Mouse (Mus musculus): ENCODE results near the gene Il27ra. TPM values are rescaled to one million over a fixed set of nuclear protein-coding genes. Genes with fewer than 3 reads are reported as not detected.
"Not testable (repeated sequence)": the region's sequence is repeated elsewhere in the genome, so short reads cannot be mapped to it uniquely, and the experiment has no call there.

Il27ra gene
- polyA plus RNA-seq, 1 experiment from 2014 or later, result 0.13 TPM

GRCm38 (mm10) chr8:84008362-84008761 lies 34.0 kb downstream of the Il27ra start:
- no peak overlapping the region for H3K27ac ChIP-seq (ENCODE audit: low read depth, low read length)
- H3K27me3 ChIP-seq (ENCODE audit: control insufficient read depth, insufficient read depth, low read length), result peaks cover 35% of the 10 kb centered on the region
- no peak overlapping the region for H3K4me3 ChIP-seq (ENCODE audit: low read depth, low read length)
- DNase-seq (ENCODE audit: low spot score) (peak; percentile 44), ATAC-seq (ENCODE audit: insufficient read depth, low FRiP score, low TSS enrichment) (no peak)
- H3K4me2 ChIP-seq (ENCODE audit: low read depth), result no peak overlapping the region
- H3K9ac ChIP-seq (ENCODE audit: low read length), result no peak overlapping the region
- H3K9me3 ChIP-seq (ENCODE audit: control insufficient read depth, low read length), result no peaks in the 10 kb centered on the region
- no peaks in the 10 kb centered on the region for H3K36me3 ChIP-seq (ENCODE audit: control insufficient read depth, insufficient read depth, low read length)
- H3K4me1 ChIP-seq (ENCODE audit: control insufficient read depth, insufficient read depth, low read length), result peaks cover 21% of the 10 kb centered on the region
- WGBS, result 23% methylated on average over 7 of the region's 7 CpGs

DNA sequence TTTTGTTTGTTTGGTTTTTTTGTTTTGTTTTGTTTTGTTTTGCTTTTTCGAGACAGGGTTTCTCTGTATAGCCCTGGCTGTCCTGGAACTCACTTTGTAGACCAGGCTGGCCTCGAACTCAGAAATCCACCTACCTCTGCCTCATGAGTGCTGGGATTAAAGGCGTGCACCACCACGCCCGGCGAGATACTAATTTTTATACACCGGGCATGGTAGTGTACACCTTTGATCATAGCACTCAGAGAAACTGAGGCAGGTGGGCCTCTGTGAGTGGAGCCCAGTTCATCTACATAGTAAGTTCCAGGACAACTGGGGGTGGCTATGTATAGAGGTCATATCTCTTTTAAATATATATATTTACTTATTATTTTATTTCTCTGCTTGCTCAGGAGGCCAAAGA lies 36.9 kb downstream of the Il27ra start:
- not testable (repeated sequence) for H3K9ac ChIP-seq (ENCODE audit: low read length); H3K4me2 ChIP-seq (ENCODE audit: low read depth); H3K9me3 ChIP-seq (ENCODE audit: control insufficient read depth, low read length); ATAC-seq (ENCODE audit: insufficient read depth, low FRiP score, low TSS enrichment); H3K4me1 ChIP-seq (ENCODE audit: control insufficient read depth, insufficient read depth, low read length); H3K36me3 ChIP-seq (ENCODE audit: control insufficient read depth, insufficient read depth, low read length); H3K27ac ChIP-seq (ENCODE audit: low read depth, low read length); DNase-seq (ENCODE audit: low spot score); H3K4me3 ChIP-seq (ENCODE audit: low read depth, low read length)
- 93% methylated on average over 7 of the region's 7 CpGs for WGBS
- H3K27me3 ChIP-seq (ENCODE audit: control insufficient read depth, insufficient read depth, low read length), result peaks cover 19% of the 10 kb centered on the region

GRCm38 (mm10) chr8:84004533-84005201 lies 37.7 kb downstream of the Il27ra start:
- ATAC-seq (ENCODE audit: insufficient read depth, low FRiP score, low TSS enrichment) (peak; percentile 65), DNase-seq (ENCODE audit: low spot score) (peak; percentile 94)
- H3K4me3 ChIP-seq (ENCODE audit: low read depth, low read length), result peak overlapping the region; percentile 41
- H3K36me3 ChIP-seq (ENCODE audit: control insufficient read depth, insufficient read depth, low read length), result peaks cover 2% of the 10 kb centered on the region; the same call in 1 of the 2 replicates
- peaks cover 9% of the 10 kb centered on the region for H3K4me1 ChIP-seq (ENCODE audit: control insufficient read depth, insufficient read depth, low read length)
- H3K9ac ChIP-seq (ENCODE audit: low read length), result peak overlapping the region; percentile 49
- H3K27me3 ChIP-seq (ENCODE audit: control insufficient read depth, insufficient read depth, low read length), result peaks cover 20% of the 10 kb centered on the region
- peak overlapping the region; percentile 60 for H3K4me2 ChIP-seq (ENCODE audit: low read depth)
- H3K9me3 ChIP-seq (ENCODE audit: control insufficient read depth, low read length), result no peaks in the 10 kb centered on the region
- under 1% methylated on average over 30 of the region's 30 CpGs for WGBS
- H3K27ac ChIP-seq (ENCODE audit: low read depth, low read length), result no peak overlapping the region

- 78% methylated on average over 6 of the region's 6 CpGs for WGBS
- H3K9ac ChIP-seq (ENCODE audit: low read length), result no peak overlapping the region
- peaks cover 20% of the 10 kb centered on the region for H3K27me3 ChIP-seq (ENCODE audit: control insufficient read depth, insufficient read depth, low read length)
- H3K9me3 ChIP-seq (ENCODE audit: control insufficient read depth, low read length), result no peaks in the 10 kb centered on the region
- H3K4me2 ChIP-seq (ENCODE audit: low read depth), result peak overlapping the region; percentile 60; the same call in 1 of the 2 replicates
- ATAC-seq (ENCODE audit: insufficient read depth, low FRiP score, low TSS enrichment) (no peak), DNase-seq (ENCODE audit: low spot score) (no peak)
- no peak overlapping the region for H3K4me3 ChIP-seq (ENCODE audit: low read depth, low read length)
- H3K36me3 ChIP-seq (ENCODE audit: control insufficient read depth, insufficient read depth, low read length), result peaks cover 2% of the 10 kb centered on the region
- H3K27ac ChIP-seq (ENCODE audit: low read depth, low read length), result no peak overlapping the region
- peaks cover 17% of the 10 kb centered on the region for H3K4me1 ChIP-seq (ENCODE audit: control insufficient read depth, insufficient read depth, low read length)
Observed at GRCm38 (mm10) chr8:84003612-84004246, 38.7 kb downstream of the Il27ra start.

DNA sequence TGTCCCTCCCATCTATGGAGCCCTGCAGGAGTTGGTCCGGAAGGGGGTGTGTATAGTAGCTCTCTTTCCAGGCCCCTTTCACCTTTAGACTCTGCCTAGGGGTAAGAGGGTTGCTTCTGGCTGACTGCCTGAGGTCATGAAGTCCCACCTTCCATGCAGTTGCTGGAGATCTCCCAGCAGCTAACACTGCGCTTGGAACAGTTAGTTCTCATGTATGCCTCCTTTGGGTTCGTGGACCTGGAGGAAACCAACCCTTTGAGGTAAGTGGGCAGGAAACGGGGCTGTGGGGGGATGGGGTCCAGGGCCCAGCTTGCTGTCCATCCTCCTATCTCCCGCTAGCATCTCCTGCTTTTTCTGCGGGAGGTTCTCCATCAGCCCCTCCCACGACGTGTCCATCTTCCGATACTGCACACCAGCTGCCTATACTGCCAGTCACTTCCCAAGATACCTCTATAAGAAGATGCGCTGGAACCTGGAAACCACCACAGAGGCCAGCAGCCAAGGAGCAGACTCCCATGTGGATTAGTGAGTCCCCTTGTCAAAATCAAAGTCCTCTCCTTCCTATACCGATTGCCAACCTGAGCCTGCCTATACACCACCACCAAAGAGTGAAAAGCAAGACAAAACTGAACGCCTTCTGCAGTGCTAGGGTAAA lies 39.3 kb downstream of the Il27ra start:
- Histone ChIP-seq H3K4me2 (ENCODE audit: low read depth) (no peak overlapping the region), H3K27ac (ENCODE audit: low read depth, low read length) (no peak overlapping the region), H3K4me1 (ENCODE audit: control insufficient read depth, insufficient read depth, low read length) (peaks cover 18% of the 10 kb centered on the region), H3K36me3 (ENCODE audit: control insufficient read depth, insufficient read depth, low read length) (peaks cover 2% of the 10 kb centered on the region), H3K9ac (ENCODE audit: low read length) (no peak overlapping the region), H3K27me3 (ENCODE audit: control insufficient read depth, insufficient read depth, low read length) (peaks cover 20% of the 10 kb centered on the region), H3K9me3 (ENCODE audit: control insufficient read depth, low read length) (no peaks in the 10 kb centered on the region), H3K4me3 (ENCODE audit: low read depth, low read length) (no peak overlapping the region)
- DNase-seq (ENCODE audit: low spot score), result no peak
- 63% methylated on average over 12 of the region's 12 CpGs for WGBS
- no peak for ATAC-seq (ENCODE audit: insufficient read depth, low FRiP score, low TSS enrichment)

GRCm38 (mm10) chr8:84001281-84002000 lies 40.9 kb downstream of the Il27ra start, which contains the start of gene 1700067K01Rik:
Gene 1700067K01Rik, plus strand, starts transcription at chr8:84001502.
- ATAC-seq (ENCODE audit: insufficient read depth, low FRiP score, low TSS enrichment), result no peak
- peaks cover 18% of the 10 kb centered on the region for H3K4me1 ChIP-seq (ENCODE audit: control insufficient read depth, insufficient read depth, low read length)
- no peak for DNase-seq (ENCODE audit: low spot score)
- H3K36me3 ChIP-seq (ENCODE audit: control insufficient read depth, insufficient read depth, low read length), result peaks cover 2% of the 10 kb centered on the region
- WGBS, result 14% methylated on average over 61 of the region's 61 CpGs
- no peak within 1 kb of the TSS for H3K27ac ChIP-seq (ENCODE audit: low read depth, low read length)
- H3K27me3 ChIP-seq (ENCODE audit: control insufficient read depth, insufficient read depth, low read length), result peaks cover 20% of the 10 kb centered on the region
- 0 out of 2 replicates have a peak within 1 kb of the TSS, but pooled peaks have one; percentile 16 for H3K9ac ChIP-seq (ENCODE audit: low read length)
- 0 out of 2 replicates have a peak within 1 kb of the TSS, but pooled peaks have one; percentile 18 for H3K4me2 ChIP-seq (ENCODE audit: low read depth)
- no peak within 1 kb of the TSS for H3K4me3 ChIP-seq (ENCODE audit: low read depth, low read length)
- no peaks in the 10 kb centered on the region for H3K9me3 ChIP-seq (ENCODE audit: control insufficient read depth, low read length)

- H3K9me3 ChIP-seq (ENCODE audit: control insufficient read depth, low read length), result no peaks in the 10 kb centered on the region
- no peak overlapping the region for H3K9ac ChIP-seq (ENCODE audit: low read length)
- peaks cover 18% of the 10 kb centered on the region for H3K4me1 ChIP-seq (ENCODE audit: control insufficient read depth, insufficient read depth, low read length)
- WGBS, result 96% methylated on average over 2 of the region's 2 CpGs
- no peak for ATAC-seq (ENCODE audit: insufficient read depth, low FRiP score, low TSS enrichment)
- H3K27ac ChIP-seq (ENCODE audit: low read depth, low read length), result no peak overlapping the region
- H3K4me3 ChIP-seq (ENCODE audit: low read depth, low read length), result peak overlapping the region; percentile 83; the same call in 1 of the 2 replicates
- H3K36me3 ChIP-seq (ENCODE audit: control insufficient read depth, insufficient read depth, low read length), result peaks cover 2% of the 10 kb centered on the region
- no peak overlapping the region for H3K4me2 ChIP-seq (ENCODE audit: low read depth)
- no peak for DNase-seq (ENCODE audit: low spot score)
- H3K27me3 ChIP-seq (ENCODE audit: control insufficient read depth, insufficient read depth, low read length), result peaks cover 20% of the 10 kb centered on the region
Observed at GRCm38 (mm10) chr8:83999825-84000224, 42.6 kb downstream of the Il27ra start.

GRCm38 (mm10) chr8:83999057-83999705 lies 43.2 kb downstream of the Il27ra start:
- H3K9ac ChIP-seq (ENCODE audit: low read length), result no peak overlapping the region
- peaks cover 2% of the 10 kb centered on the region for H3K36me3 ChIP-seq (ENCODE audit: control insufficient read depth, insufficient read depth, low read length)
- peaks cover 20% of the 10 kb centered on the region for H3K27me3 ChIP-seq (ENCODE audit: control insufficient read depth, insufficient read depth, low read length)
- H3K4me3 ChIP-seq (ENCODE audit: low read depth, low read length), result peak overlapping the region; percentile 83
- peak overlapping the region; percentile 80 for H3K4me2 ChIP-seq (ENCODE audit: low read depth)
- DNase-seq (ENCODE audit: low spot score) (no peak), ATAC-seq (ENCODE audit: insufficient read depth, low FRiP score, low TSS enrichment) (no peak)
- WGBS, result 68% methylated on average over 16 of the region's 16 CpGs
- peaks cover 17% of the 10 kb centered on the region for H3K4me1 ChIP-seq (ENCODE audit: control insufficient read depth, insufficient read depth, low read length)
- no peak overlapping the region for H3K27ac ChIP-seq (ENCODE audit: low read depth, low read length)
- H3K9me3 ChIP-seq (ENCODE audit: control insufficient read depth, low read length), result no peaks in the 10 kb centered on the region

All from neural tube, embryonic 11.5 days (tissue).